Mouse (Mus musculus) 3134 (cell line): Measurements from ENCODE around the gene 2510009E07Rik.

Experiments
- DNase-seq: peaks from one replicate; pipeline ENCODE4 v3.0.0-alpha.2; 2011; ENCODE audit warnings: low spot score; ENCODE audit not compliant: insufficient read length; ENCODE audit errors: extremely low read depth

The 2510009E07Rik gene

GRCm38 (mm10) chr16:21637201-21637819 is 57.2 kb downstream of the 2510009E07Rik start:
- DNase-seq = no peak

- no peak for DNase-seq
These were observed 58.2 kb downstream of the 2510009E07Rik start for GRCm38 (mm10) chr16:21636156-21636853.

- no peak for DNase-seq
These were observed 60.0 kb downstream of the 2510009E07Rik start for GRCm38 (mm10) chr16:21634460-21634859.

- peak; percentile 50 for DNase-seq
These were observed 62.6 kb downstream of the 2510009E07Rik start for GRCm38 (mm10) chr16:21631815-21632222.

- no peak for DNase-seq
These were observed 63.9 kb downstream of the 2510009E07Rik start for GRCm38 (mm10) chr16:21630614-21631013.

GRCm38 (mm10) chr16:21628061-21628591 is 66.3 kb downstream of the 2510009E07Rik start:
- no peak for DNase-seq

GRCm38 (mm10) chr16:21627248-21627647 is 67.2 kb downstream of the 2510009E07Rik start:
- no peak for DNase-seq

- DNase-seq = no peak
These were observed 68.5 kb downstream of the 2510009E07Rik start for GRCm38 (mm10) chr16:21625784-21626634.

- no peak for DNase-seq
These were observed 73.8 kb downstream of the 2510009E07Rik start for GRCm38 (mm10) chr16:21620630-21621029.

- no peak for DNase-seq
These were observed 78.7 kb downstream of the 2510009E07Rik start for GRCm38 (mm10) chr16:21615802-21616201.

- DNase-seq = no peak
These were observed 84.0 kb downstream of the 2510009E07Rik start for GRCm38 (mm10) chr16:21610473-21610872.

GRCm38 (mm10) chr16:21608176-21608865 is 86.1 kb downstream of the 2510009E07Rik start:
- DNase-seq = no peak

- DNase-seq = no peak
These were observed 86.8 kb downstream of the 2510009E07Rik start for GRCm38 (mm10) chr16:21607651-21608040.

- no peak for DNase-seq
These were observed 87.3 kb downstream of the 2510009E07Rik start for GRCm38 (mm10) chr16:21607021-21607650.

GRCm38 (mm10) chr16:21606249-21607020 is 88.0 kb downstream of the 2510009E07Rik start:
- no peak for DNase-seq

GRCm38 (mm10) chr16:21604354-21604753 is 90.1 kb downstream of the 2510009E07Rik start:
- no peak for DNase-seq
